Mouse (Mus musculus): Measurements from ENCODE around the gene Mrpl37.

The Mrpl37 gene

DNA sequence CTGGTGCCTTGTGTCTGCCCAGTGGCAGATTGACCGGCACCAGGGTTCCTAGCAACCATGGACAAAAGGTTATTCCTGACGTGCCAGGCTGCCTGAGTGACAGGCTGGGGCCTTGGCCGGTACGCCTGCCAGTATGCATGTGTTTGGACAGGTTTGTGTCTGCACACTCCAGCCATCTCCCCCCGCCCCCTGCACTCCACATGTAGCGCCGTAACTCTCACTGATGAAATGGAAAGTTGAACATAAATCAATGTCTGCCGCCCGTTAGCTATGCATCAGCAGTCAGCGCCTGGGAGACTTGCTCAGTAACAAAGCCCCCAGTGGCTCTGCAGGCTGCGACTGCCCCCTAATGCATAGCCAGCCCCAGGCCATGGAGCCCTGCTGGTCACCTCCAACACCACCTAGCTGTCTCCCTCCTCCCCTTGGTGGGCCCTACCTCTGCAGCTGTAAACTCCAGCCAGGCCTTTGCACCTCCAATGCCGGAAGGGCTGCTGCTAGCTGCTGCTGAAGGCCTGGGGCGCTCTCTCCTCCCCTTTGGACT, 50.6 kb downstream of the Mrpl37 start:
- no peak for DNase-seq

- no peak for DNase-seq
Observed at GRCm38 (mm10) chr4:107013817-107014260, 52.8 kb downstream of the Mrpl37 start.

DNA sequence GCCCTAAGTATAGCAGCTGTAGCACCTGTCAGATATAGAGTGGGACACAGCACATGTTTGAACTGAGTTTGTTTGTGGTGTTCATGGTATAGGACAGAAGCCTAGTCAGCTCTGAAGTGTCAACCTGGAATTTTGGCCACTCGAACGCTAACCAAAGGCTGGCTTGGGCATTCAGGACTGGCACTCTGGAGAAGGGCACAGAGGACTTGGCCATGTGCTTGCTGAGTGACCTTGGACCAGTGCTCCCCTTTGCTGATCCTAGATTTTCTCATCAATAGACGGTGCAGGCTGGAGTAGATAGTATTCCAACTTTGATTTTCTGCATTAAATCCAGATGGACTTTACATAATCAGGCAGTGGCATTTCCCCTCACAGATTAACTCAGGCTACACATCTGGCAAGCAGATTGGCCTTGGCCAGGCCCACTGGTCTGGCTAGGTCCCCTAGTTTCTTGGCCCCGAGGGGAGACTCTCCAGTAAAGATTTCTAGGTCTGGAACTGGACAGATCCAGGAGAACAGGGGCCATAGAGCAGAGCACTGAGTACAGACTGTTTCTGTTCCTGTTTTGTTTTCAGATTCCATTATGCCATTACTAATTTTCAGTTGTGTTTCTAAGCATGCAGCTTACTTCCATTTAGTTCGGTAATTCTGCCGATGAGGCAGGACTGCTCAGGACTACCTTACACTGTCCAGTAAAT, 53.4 kb downstream of the Mrpl37 start:
- DNase-seq, result no peak

GRCm38 (mm10) chr4:107012574-107012973, 54.1 kb downstream of the Mrpl37 start:
- no peak for DNase-seq

DNA sequence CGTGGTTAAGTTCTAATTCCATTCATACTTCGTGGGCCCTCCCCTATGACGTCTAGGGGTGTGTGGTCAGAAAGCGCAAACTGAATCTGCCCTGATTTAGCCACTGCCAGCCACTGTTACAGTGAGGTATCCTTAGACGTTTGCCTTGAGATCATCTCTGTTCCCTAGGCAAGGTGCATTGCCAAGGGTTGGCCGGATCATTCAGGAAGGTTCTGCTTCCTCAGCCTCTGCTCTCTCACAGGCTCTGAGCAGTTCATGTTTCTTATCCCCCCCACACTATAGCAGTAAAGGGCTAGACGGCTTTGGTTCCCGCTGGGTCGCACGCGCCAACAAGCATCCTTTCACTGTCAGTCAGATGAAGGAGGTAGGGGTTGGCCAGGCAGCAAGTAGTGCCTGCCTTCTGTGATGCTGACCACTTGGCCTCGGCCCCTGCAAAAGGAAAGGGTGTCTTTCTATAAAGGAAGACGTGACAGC, 54.6 kb downstream of the Mrpl37 start:
- no peak for DNase-seq

- DNase-seq, result no peak
Observed at GRCm38 (mm10) chr4:107011325-107012004, 55.2 kb downstream of the Mrpl37 start.

DNA sequence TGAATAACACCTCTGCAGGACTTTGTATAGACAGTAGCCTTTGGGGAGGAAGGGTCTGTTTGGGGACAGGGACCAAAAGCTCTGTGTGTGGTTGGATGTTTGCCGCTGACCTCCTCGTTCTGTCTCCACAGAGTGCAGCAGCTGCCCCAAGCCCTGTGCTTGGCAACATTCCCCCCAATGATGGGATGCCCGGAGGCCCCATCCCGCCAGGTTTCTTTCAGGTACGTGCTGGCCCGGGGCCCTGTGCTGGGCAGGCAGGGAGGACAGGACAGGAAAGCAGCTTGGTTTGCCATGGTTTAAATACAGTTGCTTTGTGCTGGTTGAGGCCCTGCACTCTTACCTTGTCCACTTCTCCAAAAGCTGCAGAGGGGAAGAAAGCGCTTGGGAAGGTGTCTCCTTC, 57.1 kb downstream of the Mrpl37 start:
- DNase-seq, result no peak

DNA sequence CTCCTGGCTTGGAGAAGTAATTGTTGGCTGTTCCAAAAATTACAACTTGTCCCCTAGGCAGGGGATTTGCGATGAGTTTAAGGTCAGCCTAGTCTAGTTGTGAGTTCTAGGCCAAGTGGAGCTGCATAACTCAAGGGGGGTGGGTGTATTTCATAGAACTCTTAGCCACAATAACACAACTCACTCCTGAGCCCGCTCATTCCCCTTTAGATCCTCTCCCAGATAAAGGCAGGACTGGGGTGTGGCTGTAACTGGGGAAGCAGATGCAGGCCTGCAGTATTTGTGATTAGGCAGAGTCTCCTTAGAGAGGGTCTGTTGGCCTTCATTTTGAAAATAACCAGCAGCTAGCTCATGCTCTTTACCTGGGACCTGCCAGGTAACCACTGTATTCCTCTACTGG, 58.5 kb downstream of the Mrpl37 start:
- DNase-seq, result no peak

DNA sequence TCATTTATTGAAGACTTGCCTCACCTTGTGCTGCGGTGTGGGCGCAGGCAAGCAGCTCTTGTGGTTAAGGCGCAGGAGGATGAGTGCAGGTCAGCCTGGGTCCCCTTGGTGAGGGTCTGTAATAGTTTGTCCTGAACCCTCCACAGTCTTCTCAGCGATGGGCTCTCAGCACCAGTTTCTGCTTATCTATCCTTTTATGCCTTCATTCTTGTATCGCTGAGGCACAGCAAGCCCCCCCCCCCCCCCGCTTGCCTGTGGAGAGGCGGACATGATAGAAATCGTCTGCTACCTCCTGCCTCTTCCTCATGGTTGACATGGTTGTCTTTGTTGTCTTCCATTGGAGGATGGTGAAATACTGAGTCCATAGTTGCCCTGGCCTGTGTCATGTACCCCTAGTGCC, 59.3 kb downstream of the Mrpl37 start:
- DNase-seq, result no peak

- no peak for DNase-seq
Observed at GRCm38 (mm10) chr4:107006807-107007206, 59.9 kb downstream of the Mrpl37 start.

GRCm38 (mm10) chr4:107006229-107006628, 60.4 kb downstream of the Mrpl37 start:
- DNase-seq, result no peak
